Mouse (Mus musculus): ENCODE results near the gene Soat2.

The Soat2 gene

GRCm38 (mm10) chr15:102113674-102114073 lies 36.7 kb upstream of the Soat2 start:
- in situ Hi-C loops (cut with MboI, MseI): no loop called here

GRCm38 (mm10) chr15:102114651-102115260 lies 35.6 kb upstream of the Soat2 start:
- in situ Hi-C loops (cut with MboI, MseI): no loop called here

GRCm38 (mm10) chr15:102115731-102116231 lies 34.5 kb upstream of the Soat2 start:
- in situ Hi-C loops (cut with MboI, MseI): no loop called here

- in situ Hi-C loops (cut with MboI, MseI): no loop called here
These were observed 33.4 kb upstream of the Soat2 start for GRCm38 (mm10) chr15:102116753-102117415.

- in situ Hi-C loops (cut with MboI, MseI): no loop called here
These were observed 32.6 kb upstream of the Soat2 start for GRCm38 (mm10) chr15:102117461-102118443.

- in situ Hi-C loops (cut with MboI, MseI): no loop called here
These were observed 31.7 kb upstream of the Soat2 start for GRCm38 (mm10) chr15:102118591-102118990.

- in situ Hi-C loops (cut with MboI, MseI): no loop called here
These were observed 31.1 kb upstream of the Soat2 start for GRCm38 (mm10) chr15:102119121-102119830.

GRCm38 (mm10) chr15:102119831-102120170 lies 30.5 kb upstream of the Soat2 start:
- in situ Hi-C loops (cut with MboI, MseI): no loop called here

GRCm38 (mm10) chr15:102120530-102120929 lies 29.8 kb upstream of the Soat2 start:
- in situ Hi-C loops (cut with MboI, MseI): no loop called here

GRCm38 (mm10) chr15:102126303-102126702 lies 24.0 kb upstream of the Soat2 start:
- in situ Hi-C loops (cut with MboI, MseI): no loop called here

GRCm38 (mm10) chr15:102133314-102133713 lies 17.0 kb upstream of the Soat2 start:
- in situ Hi-C loops (cut with MboI, MseI): no loop called here

- in situ Hi-C loops (cut with MboI, MseI): no loop called here
These were observed 15.6 kb upstream of the Soat2 start for GRCm38 (mm10) chr15:102134709-102135108.

GRCm38 (mm10) chr15:102135522-102136128 lies 14.7 kb upstream of the Soat2 start:
- in situ Hi-C loops (cut with MboI, MseI): no loop called here

GRCm38 (mm10) chr15:102136129-102136758 lies 14.1 kb upstream of the Soat2 start, which contains the start of gene Spryd3:
TSS of gene Spryd3 (minus strand) at chr15:102136234.
- in situ Hi-C loops (cut with MboI, MseI): no loop called here

GRCm38 (mm10) chr15:102141120-102141519 lies 9.2 kb upstream of the Soat2 start:
- in situ Hi-C loops (cut with MboI, MseI): no loop called here

GRCm38 (mm10) chr15:102142914-102143912 lies 7.1 kb upstream of the Soat2 start:
- in situ Hi-C loops (cut with MboI, MseI): no loop called here

GRCm38 (mm10) chr15:102144274-102144711 lies 6.0 kb upstream of the Soat2 start, which contains the start of gene Igfbp6:
TSS of gene Igfbp6 (plus strand) at chr15:102144362.
- in situ Hi-C loops (cut with MboI, MseI): no loop called here

- in situ Hi-C loops (cut with MboI, MseI): no loop called here
These were observed 5.6 kb upstream of the Soat2 start for GRCm38 (mm10) chr15:102144726-102145125.

GRCm38 (mm10) chr15:102145330-102145729 lies 5.0 kb upstream of the Soat2 start:
- in situ Hi-C loops (cut with MboI, MseI): no loop called here

Data from regulatory T cell (primary cell).